Mouse (Mus musculus) naive thymus-derived CD4-positive, alpha-beta T cell, adult 5 months (primary cell): Measurements from ENCODE around the gene Adarb2. TPM values are rescaled to one million over a fixed set of nuclear protein-coding genes. Genes with fewer than 3 reads are reported as not detected.

Experiments used
- polyA plus RNA-seq: library from polyadenylated mRNA; unstranded; fragments of 100-300 nt; shearing (Covaris generic); gene quantifications from one replicate; pipeline ENCODE4 v1.2.1, GENCODE M21; 2017

Gene Adarb2
- polyA plus RNA-seq = 0.12 TPM

DNA sequence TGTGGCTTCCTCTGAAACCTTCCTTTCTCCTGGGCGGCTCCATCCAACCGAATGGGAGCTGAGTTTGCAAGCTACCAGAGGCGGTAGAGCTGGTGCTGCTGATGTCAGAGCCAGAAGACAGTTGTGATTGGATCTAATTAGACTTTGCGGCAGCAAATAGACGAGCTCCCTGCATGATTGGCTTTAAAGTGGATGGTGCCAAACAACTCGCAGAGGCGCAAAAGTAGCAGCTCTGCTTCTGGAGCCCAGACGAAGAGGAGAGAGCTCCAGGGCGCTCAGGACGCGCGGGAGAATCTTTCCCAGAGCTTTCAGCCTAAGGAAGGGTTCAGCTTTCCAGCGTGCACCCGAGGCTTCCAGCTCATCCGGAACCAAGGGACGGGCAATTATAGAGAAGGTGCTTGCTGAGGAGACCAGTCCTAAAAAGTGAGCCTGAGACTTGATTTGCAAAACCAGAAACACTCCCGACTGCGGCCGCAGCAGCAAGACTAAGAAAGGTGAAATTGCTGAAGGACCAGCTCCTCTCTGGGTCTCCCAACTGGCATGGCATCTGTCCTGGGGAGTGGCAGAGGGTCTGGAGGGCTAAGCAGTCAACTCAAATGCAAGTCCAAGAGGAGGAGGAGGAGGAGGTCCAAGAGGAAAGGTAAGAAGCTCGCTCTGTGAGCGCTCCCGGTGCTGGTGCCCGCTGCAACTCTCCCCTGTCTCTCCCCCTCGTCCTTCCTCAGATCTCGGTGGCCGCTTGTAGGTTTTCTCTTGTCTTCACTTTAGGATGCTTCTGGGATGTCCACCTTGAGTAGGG lies at the start of gene Adarb2:
Adarb2 (plus strand) TSS at position 186 of the 796 bp plus-strand sequence.

